Mouse (Mus musculus) ZHBTc4 (cell line): ENCODE results near the gene Hk1.

ENCODE experiments used
- DNase-seq: peaks from one replicate; pipeline ENCODE4 v3.0.0-alpha.2; 2011; ENCODE audit warnings: low read depth, low spot score

Gene Hk1

DNA sequence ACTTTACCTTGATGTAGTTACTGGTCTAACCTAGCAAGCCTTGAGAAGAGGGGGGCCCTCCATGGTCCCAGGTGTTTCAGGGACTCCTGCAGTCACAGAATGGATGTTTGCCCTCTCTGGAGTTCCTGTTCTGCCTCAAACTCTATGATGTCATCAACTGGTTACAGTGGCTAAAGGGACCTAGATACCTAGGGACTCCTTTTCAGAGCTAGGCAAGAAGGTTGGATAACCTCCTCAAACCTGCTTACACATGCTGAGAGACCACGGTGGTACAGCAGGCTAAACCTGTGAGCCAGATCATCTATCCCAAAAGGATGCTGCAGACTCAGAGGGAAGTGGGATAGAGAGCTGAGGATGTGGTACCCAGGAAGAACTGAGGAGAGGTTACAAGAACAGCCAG lies at the start of gene Hk1:
TSS of gene Hk1 (minus strand) at position 101 of the 400 bp plus-strand sequence.
- DNase-seq = no peak

GRCm38 (mm10) chr10:62425081-62425871 lies 45.6 kb upstream of the Hk1 start:
- no peak for DNase-seq

DNA sequence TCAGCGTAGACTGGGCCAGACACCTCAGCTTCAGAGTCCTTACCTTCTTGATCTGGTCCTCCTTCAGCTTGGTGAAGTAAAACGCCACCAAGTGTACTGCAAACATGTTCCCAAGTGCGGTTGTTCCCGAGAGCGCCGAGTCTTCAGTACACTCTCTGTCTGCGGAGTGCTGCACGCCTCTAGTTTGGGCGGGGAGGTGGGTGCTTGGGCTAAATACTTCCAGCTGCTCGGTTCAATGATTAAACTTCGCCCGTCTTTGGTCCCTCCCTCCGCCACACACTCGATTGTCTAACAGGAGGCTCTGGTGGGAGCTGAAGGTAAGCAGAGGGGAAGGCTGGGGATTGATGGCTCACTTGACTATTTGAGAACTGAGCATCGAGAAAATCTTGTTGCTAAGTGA lies 42.5 kb upstream of the Hk1 start, which contains the start of gene Hkdc1:
TSS of gene Hkdc1 (minus strand) at position 237 of the 400 bp plus-strand sequence.
- DNase-seq = peak; percentile 46

DNA sequence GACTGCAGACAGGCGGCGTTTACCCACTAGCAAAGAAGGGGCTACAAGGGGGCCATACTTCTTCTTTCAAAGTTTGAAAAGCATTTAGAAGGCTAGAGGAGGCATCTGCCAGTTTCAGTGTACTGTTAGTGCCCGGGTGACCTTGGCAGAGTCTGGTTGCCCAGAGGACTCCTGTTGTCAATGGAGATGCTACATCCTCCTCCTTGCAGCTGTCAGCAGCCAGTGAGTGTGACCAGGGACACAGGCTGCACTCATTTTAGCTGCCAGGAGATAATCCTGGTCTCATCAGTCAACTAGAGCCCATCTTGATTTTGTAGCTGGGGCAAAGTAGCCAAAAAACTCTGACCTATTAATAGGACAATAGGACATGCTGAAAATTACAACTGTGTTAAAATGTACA lies 41.4 kb upstream of the Hk1 start:
- no peak for DNase-seq

GRCm38 (mm10) chr10:62420399-62420798 lies 40.7 kb upstream of the Hk1 start:
- DNase-seq = no peak

- DNase-seq = no peak
Observed at GRCm38 (mm10) chr10:62419422-62419821, 39.7 kb upstream of the Hk1 start.

- DNase-seq = no peak
Observed at GRCm38 (mm10) chr10:62418831-62419356, 39.2 kb upstream of the Hk1 start.

DNA sequence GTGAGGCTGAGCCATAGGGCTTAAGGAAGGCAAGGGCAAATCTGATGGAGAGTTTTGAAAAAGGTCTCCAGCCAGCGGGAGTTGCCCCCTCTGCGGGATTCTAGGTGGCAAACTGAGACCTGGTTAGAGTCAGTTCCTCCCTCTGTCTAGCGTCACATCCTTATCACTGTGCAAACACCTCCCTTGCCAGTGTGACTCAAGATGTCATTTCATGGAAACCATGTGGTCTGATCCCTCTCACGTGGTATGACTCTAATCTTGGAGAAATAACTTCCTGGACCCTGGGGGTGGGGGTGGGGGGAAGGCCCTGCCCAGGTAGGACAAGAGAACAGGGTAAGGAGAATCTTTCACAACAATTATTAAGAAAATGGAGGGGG lies 33.9 kb upstream of the Hk1 start:
- no peak for DNase-seq

DNA sequence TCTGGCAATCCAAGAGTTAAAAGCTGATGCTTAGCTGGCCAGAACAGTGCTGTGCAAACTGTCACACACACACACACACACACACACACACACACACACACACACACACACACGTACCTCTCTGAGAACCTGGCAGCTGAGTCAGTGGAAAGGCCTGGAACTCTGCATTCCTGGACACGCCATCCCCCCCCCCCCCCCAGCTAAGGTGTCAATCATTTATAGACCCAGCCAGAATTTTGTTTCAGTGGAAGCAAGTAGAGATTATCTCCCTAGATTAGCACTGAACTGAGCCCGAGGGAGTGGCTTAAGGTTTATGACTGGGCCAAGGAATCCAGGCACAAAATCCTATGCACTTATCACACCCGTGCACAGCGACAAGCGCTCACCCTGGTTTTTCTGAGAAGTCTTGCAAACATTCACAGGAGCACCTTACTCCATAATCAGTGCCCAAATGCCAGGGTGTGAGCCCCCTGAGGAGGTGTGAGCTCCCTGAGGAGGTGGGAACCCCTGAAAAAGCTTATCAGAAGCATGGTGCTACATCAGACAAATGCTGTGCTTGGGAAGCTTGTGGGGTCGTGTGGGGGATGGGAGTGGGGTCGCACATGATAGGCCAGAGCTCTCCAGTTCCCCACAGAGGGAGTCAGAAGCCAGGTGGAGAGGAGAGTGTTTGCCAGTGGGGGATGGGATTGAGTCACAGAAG lies 33.3 kb upstream of the Hk1 start:
- DNase-seq = no peak

DNA sequence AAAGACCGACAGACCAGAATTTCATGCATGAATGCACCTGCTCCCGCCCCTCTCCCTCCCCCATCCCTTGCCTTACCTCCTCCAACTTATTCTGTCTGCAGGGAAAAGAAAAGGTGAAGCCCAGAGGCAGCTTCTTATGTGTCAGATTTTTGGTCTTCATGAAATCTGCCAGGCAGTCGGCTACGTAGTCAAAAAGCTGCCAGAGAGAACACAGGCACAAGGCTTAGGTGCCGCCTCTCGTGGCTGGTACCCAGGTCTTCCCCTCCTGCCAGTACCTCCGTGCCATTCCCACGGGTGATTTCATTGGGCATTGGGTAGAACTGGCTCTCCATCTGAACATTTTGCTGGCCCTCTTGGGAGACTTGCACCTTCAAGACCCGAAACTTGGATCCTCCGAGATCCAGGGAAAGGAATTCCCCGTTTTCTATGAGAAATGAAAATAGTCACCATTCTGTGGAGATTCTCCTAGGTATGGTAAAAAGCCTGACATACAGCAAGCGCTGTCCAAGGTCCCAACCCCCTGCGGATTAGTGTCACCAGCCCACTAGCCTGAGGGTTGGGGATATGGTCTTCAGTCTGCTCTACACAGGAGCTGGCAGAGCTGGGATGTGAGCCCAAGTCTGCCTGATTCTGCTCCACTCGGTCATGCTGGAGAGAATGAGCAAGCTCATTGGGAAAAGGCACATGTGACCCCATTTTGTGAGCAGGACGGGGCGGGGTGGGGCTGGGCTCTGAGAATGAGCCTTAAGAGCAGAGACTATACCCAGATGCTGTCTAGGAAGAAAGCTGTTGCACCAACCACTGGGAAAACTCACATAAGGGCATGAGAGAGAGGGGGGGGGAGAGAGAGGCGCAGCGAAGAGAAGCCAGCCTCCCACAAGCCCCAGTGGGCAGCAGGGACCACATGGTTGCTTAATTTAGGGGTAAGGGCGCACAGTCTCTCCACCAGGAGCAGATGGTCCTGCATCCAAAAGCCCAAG lies 32.0 kb upstream of the Hk1 start:
- DNase-seq = no peak

- DNase-seq = peak; percentile 82
Observed at GRCm38 (mm10) chr10:62410943-62411342, 31.2 kb upstream of the Hk1 start.

- peak; percentile 77 for DNase-seq
Observed at GRCm38 (mm10) chr10:62404901-62405300, 25.2 kb upstream of the Hk1 start.

DNA sequence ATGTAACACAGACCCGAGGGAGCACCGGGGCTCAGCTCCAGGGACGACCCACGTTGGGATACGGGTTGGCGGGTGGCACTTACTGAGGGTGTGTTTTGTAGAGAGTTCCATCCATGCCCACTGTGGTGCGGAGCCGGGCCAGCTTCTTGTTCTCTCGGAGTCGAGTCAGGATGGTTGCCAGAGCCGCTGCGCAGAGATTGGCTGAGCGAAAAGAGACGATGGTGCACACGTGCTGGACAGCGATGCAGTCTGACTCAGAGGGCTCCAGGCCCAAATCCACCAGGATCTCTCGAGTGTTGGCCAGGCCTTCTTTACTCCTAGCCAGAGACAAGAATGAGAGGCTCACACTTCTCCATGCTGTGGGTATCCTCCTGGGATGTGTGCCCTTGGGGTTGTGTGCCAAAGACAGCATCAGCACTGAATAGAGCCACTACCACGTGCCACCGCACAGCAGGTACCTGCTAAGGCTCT lies 22.0 kb upstream of the Hk1 start:
- DNase-seq = peak; percentile 36

GRCm38 (mm10) chr10:62383011-62383410 lies 3.3 kb upstream of the Hk1 start:
- no peak for DNase-seq

- no peak for DNase-seq
Observed at GRCm38 (mm10) chr10:62380936-62381335, 1.2 kb upstream of the Hk1 start.

- peak; percentile 67 for DNase-seq
Observed at GRCm38 (mm10) chr10:62358827-62359226, 20.9 kb downstream of the Hk1 start.

- DNase-seq = no peak
Observed at GRCm38 (mm10) chr10:62356105-62356730, 23.5 kb downstream of the Hk1 start.

- no peak for DNase-seq
Observed at GRCm38 (mm10) chr10:62345147-62345546, 34.6 kb downstream of the Hk1 start.

- no peak for DNase-seq
Observed at GRCm38 (mm10) chr10:62344004-62344752, 35.5 kb downstream of the Hk1 start.

DNA sequence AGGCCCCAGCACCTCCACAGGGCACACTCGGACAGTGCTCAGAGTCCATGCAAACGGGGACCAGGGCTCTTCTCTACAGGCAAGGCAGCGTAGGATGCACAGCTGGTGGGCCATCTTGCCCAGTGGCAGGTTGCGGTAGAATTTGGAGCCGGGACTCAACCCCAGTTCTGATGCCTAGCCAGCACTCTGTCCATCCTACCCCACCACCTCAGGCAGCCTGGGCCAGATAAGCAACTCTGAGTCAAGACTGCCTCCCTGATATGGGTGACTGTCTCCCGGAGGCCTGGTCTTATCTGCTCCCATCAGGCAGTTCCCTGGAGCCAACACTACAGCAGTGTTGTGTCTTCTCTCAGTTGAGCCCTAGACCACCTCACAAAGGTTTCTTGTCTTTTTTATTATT lies 37.2 kb downstream of the Hk1 start:
- no peak for DNase-seq
